Mouse (Mus musculus): ENCODE measurements at regions not wholly inside any gene's neighbourhood (a gene's known extent, or its start where the extent isn't known, plus 50 kb on each side); places are given as distances from the start of the nearest gene placed in this dataset.

- no peak overlapping the region for H3K4me3 ChIP-seq (replicated peaks in 1 of 3; ENCODE audit: low read depth in 2 of 3, low read length in 2 of 3, poor library complexity in 1 of 3)
- dilution Hi-C loops (cut with MboI; ENCODE audit: extremely low pct_ligation_motif_present, extremely low pct_unique_long_range_greater_than_20kb, low sequenced_read_pairs): no loop called here
- no peaks in the 10 kb centered on the region for H3K27me3 ChIP-seq (replicated peaks)
- in situ Hi-C loops (cut with MboI; ENCODE audit: low pct_ligation_motif_present, low pct_unique_long_range_greater_than_20kb, low sequenced_read_pairs): no loop called here
- DNase-seq (ENCODE audit: extremely low read depth): no peak
- H3K9ac ChIP-seq (ENCODE audit: insufficient read depth, low read depth): no peak overlapping the region
- TF ChIP-seq USF1 (IDR thresholded peaks at IDR 0.05; ENCODE audit: low read depth, low read length) (no peak), USF2 (conservative IDR thresholded peaks at IDR 0.05; ENCODE audit: low read depth, low read length) (no peak), GABPA (IDR thresholded peaks at IDR 0.05; ENCODE audit: insufficient replicate concordance, low read depth, low read length) (no peak), ZNF384 (IDR thresholded peaks at IDR 0.05; ENCODE audit: low read depth, low read length) (no peak), NRF1 (IDR thresholded peaks at IDR 0.05; ENCODE audit: low read depth, low read length) (no peak), JUN (IDR thresholded peaks at IDR 0.05; ENCODE audit: insufficient read depth, low read depth, low read length) (no peak), CTCF (conservative IDR thresholded peaks at IDR 0.05 in 1 of 2, IDR thresholded peaks at IDR 0.05 in 1 of 2; ENCODE audit: low read depth in 2 of 2, low read length in 2 of 2) (no peak), E2F4 (IDR thresholded peaks at IDR 0.05; ENCODE audit: insufficient replicate concordance, low read depth, low read length) (no peak), RCOR1 (conservative IDR thresholded peaks at IDR 0.05; ENCODE audit: low read depth, low read length) (no peak), ELF1 (IDR thresholded peaks at IDR 0.05; ENCODE audit: low read depth, low read length) (no peak), NELFE (IDR thresholded peaks at IDR 0.05; ENCODE audit: low read depth, low read length) (no peak), IRF4 (IDR thresholded peaks at IDR 0.05; ENCODE audit: low read depth, low read length) (no peak), ETS1 (conservative IDR thresholded peaks at IDR 0.05; ENCODE audit: low read depth, low read length) (no peak), PAX5 (IDR thresholded peaks at IDR 0.05; ENCODE audit: low read length) (no peak), CHD2 (IDR thresholded peaks at IDR 0.05; ENCODE audit: low read length) (no peak), RAD21 (IDR thresholded peaks at IDR 0.05; ENCODE audit: low read depth, low read length) (no peak), ZC3H11A (IDR thresholded peaks at IDR 0.05; ENCODE audit: low read depth, low read length) (no peak), SMC3 (IDR thresholded peaks at IDR 0.05; ENCODE audit: low read depth, low read length) (no peak), KAT2A (IDR thresholded peaks at IDR 0.05; ENCODE audit: insufficient replicate concordance, low read length) (no peak), POLR2A (IDR thresholded peaks at IDR 0.05; ENCODE audit: low read depth, low read length) (no peak)
- no peak overlapping the region for H3K4me2 ChIP-seq (ENCODE audit: insufficient read depth, low read depth, poor library complexity, severe bottlenecking)
- H3K27ac ChIP-seq (ENCODE audit: insufficient read depth, low read depth): no peak overlapping the region
- H3K4me1 ChIP-seq (ENCODE audit: control insufficient read depth in 1 of 2, insufficient read depth in 2 of 2): no peaks in the 10 kb centered on the region
- no peaks in the 10 kb centered on the region for H3K36me3 ChIP-seq (replicated peaks in 1 of 2; ENCODE audit: control insufficient read depth in 1 of 2, insufficient read depth in 1 of 2, low read length in 1 of 2)
- no peaks in the 10 kb centered on the region for H3K79me2 ChIP-seq (replicated peaks; ENCODE audit: control insufficient read depth, extremely low read depth, insufficient read depth, poor library complexity, severe bottlenecking)
- peaks cover 69% of the 10 kb centered on the region for H3K9me3 ChIP-seq (replicated peaks; ENCODE audit: low read length)
Measured at GRCm38 (mm10) chr9:47423462-47423832, 106.5 kb upstream of the Cadm1 start.

- no peaks in the 10 kb centered on the region for H3K36me3 ChIP-seq (replicated peaks in 1 of 2; ENCODE audit: control insufficient read depth in 1 of 2, insufficient read depth in 1 of 2, low read length in 1 of 2)
- no peak overlapping the region for H3K4me3 ChIP-seq (replicated peaks in 1 of 3; ENCODE audit: low read depth in 2 of 3, low read length in 2 of 3, poor library complexity in 1 of 3)
- TF ChIP-seq TBP (conservative IDR thresholded peaks at IDR 0.05; ENCODE audit: low read depth, low read length) (no peak), E2F4 (IDR thresholded peaks at IDR 0.05; ENCODE audit: insufficient replicate concordance, low read depth, low read length) (no peak), ZC3H11A (IDR thresholded peaks at IDR 0.05; ENCODE audit: low read depth, low read length) (no peak), GABPA (IDR thresholded peaks at IDR 0.05; ENCODE audit: insufficient replicate concordance, low read depth, low read length) (no peak), SMC3 (IDR thresholded peaks at IDR 0.05; ENCODE audit: low read depth, low read length) (no peak), CHD2 (IDR thresholded peaks at IDR 0.05; ENCODE audit: low read length) (no peak), RAD21 (IDR thresholded peaks at IDR 0.05; ENCODE audit: low read depth, low read length) (no peak), NELFE (IDR thresholded peaks at IDR 0.05; ENCODE audit: low read depth, low read length) (no peak), TCF12 (IDR thresholded peaks at IDR 0.05; ENCODE audit: low read depth, low read length) (no peak), MYC (IDR thresholded peaks at IDR 0.05; ENCODE audit: low read depth, low read length) (no peak), ZMIZ1 (IDR thresholded peaks at IDR 0.05; ENCODE audit: low read depth, low read length) (no peak), UBTF (IDR thresholded peaks at IDR 0.05; ENCODE audit: low read depth, low read length) (no peak), RCOR1 (conservative IDR thresholded peaks at IDR 0.05; ENCODE audit: low read depth, low read length) (no peak), ZNF384 (IDR thresholded peaks at IDR 0.05; ENCODE audit: low read depth, low read length) (no peak), JUN (IDR thresholded peaks at IDR 0.05; ENCODE audit: insufficient read depth, low read depth, low read length) (no peak), MAFK (IDR thresholded peaks at IDR 0.05; ENCODE audit: insufficient replicate concordance, low read length) (no peak), KAT2A (IDR thresholded peaks at IDR 0.05; ENCODE audit: insufficient replicate concordance, low read length) (no peak), POLR2AphosphoS2 (IDR thresholded peaks at IDR 0.05; ENCODE audit: low read depth, low read length) (no peak), ETS1 (conservative IDR thresholded peaks at IDR 0.05; ENCODE audit: low read depth, low read length) (no peak)
- no peaks in the 10 kb centered on the region for H3K4me1 ChIP-seq (ENCODE audit: control insufficient read depth in 1 of 2, insufficient read depth in 2 of 2)
- H3K27ac ChIP-seq (ENCODE audit: insufficient read depth, low read depth): no peak overlapping the region
- H3K4me2 ChIP-seq (ENCODE audit: insufficient read depth, low read depth, poor library complexity, severe bottlenecking): no peak overlapping the region
- H3K79me2 ChIP-seq (replicated peaks; ENCODE audit: control insufficient read depth, extremely low read depth, insufficient read depth, poor library complexity, severe bottlenecking): no peaks in the 10 kb centered on the region
- H3K9ac ChIP-seq (ENCODE audit: insufficient read depth, low read depth): no peak overlapping the region
- peaks cover 71% of the 10 kb centered on the region for H3K9me3 ChIP-seq (replicated peaks; ENCODE audit: low read length)
- dilution Hi-C loops (cut with MboI; ENCODE audit: extremely low pct_ligation_motif_present, extremely low pct_unique_long_range_greater_than_20kb, low sequenced_read_pairs): no loop called here
- no peaks in the 10 kb centered on the region for H3K27me3 ChIP-seq (replicated peaks)
- no peak for DNase-seq (ENCODE audit: extremely low read depth)
- in situ Hi-C loops (cut with MboI; ENCODE audit: low pct_ligation_motif_present, low pct_unique_long_range_greater_than_20kb, low sequenced_read_pairs): no loop called here
Measured at GRCm38 (mm10) chr9:47424191-47424590, 105.8 kb upstream of the Cadm1 start.
